Mouse (Mus musculus): ENCODE measurements around the gene Xbp1. TPM values are rescaled to one million over a fixed set of nuclear protein-coding genes. Genes with fewer than 3 reads are reported as not detected.
"Not testable (repeated sequence)": the region's sequence is repeated elsewhere in the genome, so short reads cannot be mapped to it uniquely, and the experiment has no call there.

The Xbp1 gene
- polyA plus RNA-seq, 1 experiment, result 52.1 TPM

DNA sequence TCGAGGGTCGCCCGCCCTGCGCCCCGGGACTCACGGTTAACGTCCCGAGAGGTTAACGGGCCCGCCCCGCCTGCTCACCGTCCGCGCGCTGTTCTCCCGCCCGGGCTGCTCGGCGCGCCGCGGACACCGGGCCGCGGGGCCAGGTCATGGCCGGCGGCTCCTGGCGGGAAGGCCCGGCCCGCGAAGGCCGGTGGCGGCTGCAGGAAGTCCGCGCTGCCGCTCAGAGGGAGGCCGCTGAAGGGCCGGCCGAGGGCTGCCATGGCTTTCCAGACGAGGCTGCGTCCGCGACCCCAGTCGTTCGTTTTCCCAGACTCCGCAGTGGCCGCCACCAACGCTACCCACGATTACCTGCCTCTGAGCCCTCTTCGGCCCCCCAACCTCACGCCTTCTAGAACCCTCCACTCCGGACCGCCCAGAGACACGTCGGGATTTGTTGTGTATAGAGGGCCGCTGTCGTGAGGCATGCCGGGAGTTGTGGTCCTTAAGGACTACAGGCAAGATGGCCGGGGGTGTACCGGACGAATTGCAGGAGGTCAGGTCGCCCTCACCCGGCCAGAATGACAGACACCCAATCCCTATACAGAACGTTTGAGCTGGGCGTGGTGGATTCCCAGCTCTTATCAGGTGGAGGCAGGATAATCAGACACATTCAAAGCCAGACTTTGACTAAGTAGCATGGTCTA, 21.5 kb downstream of the Xbp1 start, which contains the start of gene Ccdc117:
Gene Ccdc117, minus strand, starts transcription at position 389 of the 683 bp plus-strand sequence.
- Histone ChIP-seq H3K4me1 (ENCODE audit: control insufficient read depth, insufficient read depth, low read length) (peaks cover 3% of the 10 kb centered on the region; the same call in 1 of the 2 replicates), H3K27ac (ENCODE audit: control insufficient read depth, insufficient read depth, low read depth, low read length, poor library complexity) (peak within 1 kb of the TSS; percentile 80), H3K4me3 (replicated peaks; ENCODE audit: control insufficient read depth, low read depth, low read length) (peak within 1 kb of the TSS; percentile 86)
- TF ChIP-seq CTCF (IDR thresholded peaks at IDR 0.05; ENCODE audit: control insufficient read depth, insufficient read depth, low read length) (peak; percentile 52), POLR2A (IDR thresholded peaks at IDR 0.05; ENCODE audit: borderline replicate concordance, control insufficient read depth, low read depth, low read length) (peak; percentile 89; the same call in 1 of the 2 replicates)
- under 1% methylated on average over 58 of the region's 65 CpGs for WGBS

DNA sequence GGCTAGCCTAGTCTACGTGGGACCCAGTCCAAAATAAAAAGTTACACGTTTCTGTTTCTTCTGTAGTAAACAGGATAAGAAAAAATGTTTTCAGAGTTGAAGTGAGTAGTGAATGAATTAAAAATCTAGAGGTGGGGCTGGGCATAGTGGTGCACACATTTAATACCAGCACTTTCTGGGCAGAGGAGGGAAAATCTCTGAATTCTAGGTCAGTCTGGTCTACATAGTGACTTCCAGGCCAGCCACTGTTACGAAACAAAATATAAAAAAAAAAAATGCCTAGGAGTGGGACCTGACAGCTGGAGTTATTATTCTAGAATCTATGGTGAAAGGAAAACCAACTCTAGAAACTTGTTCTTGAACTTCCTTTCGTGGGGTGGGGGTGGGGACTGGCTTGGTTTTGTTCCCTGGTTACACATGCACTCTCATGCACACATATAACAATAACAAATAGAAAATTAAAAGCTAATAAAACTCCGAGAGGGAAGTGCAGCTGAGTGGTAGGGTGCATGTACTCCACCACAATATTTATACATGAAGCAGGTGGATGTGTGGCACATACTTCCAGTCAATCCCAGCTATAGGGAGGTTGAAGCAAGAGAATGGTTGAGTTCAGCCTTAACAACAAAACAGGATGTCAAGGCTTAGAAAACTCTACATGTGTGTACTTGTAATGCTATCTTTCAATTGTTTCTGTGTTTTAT, 22.2 kb downstream of the Xbp1 start:
- WGBS, result 24% methylated on average over 5 of the region's 5 CpGs
- TF ChIP-seq POLR2A (IDR thresholded peaks at IDR 0.05; ENCODE audit: borderline replicate concordance, control insufficient read depth, low read depth, low read length), result no peak
- no peak for TF ChIP-seq CTCF (IDR thresholded peaks at IDR 0.05; ENCODE audit: control insufficient read depth, insufficient read depth, low read length)
- peaks cover 3% of the 10 kb centered on the region; the same call in 1 of the 2 replicates for H3K4me1 ChIP-seq (ENCODE audit: control insufficient read depth, insufficient read depth, low read length)
- H3K4me3 ChIP-seq (replicated peaks; ENCODE audit: control insufficient read depth, low read depth, low read length), result peak overlapping the region; percentile 86
- H3K27ac ChIP-seq (ENCODE audit: control insufficient read depth, insufficient read depth, low read depth, low read length, poor library complexity), result no peak overlapping the region

DNA sequence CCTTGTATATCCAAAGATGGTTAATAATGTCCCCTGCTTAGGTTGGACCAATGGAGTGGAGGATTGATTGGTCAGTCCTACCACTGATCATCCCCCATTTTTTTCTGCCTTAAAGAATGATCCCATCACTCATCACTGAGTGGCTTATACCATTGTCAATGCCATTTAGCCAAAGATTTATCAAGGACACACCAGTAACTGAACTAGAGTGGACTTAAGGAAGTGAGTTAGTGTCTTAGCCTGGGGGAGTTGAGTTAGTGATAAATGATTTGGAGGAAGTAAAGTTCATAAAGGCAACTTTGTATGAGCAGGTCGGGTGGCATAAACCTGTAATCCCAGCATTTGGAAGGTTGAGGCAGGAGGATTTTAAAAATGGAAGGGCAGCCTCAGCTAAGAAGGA, 22.8 kb downstream of the Xbp1 start:
- no peak overlapping the region for H3K4me3 ChIP-seq (replicated peaks; ENCODE audit: control insufficient read depth, low read depth, low read length)
- peaks cover 3% of the 10 kb centered on the region; the same call in 1 of the 2 replicates for H3K4me1 ChIP-seq (ENCODE audit: control insufficient read depth, insufficient read depth, low read length)
- 57% methylated on average over 1 of the region's 1 CpGs for WGBS
- TF ChIP-seq POLR2A (IDR thresholded peaks at IDR 0.05; ENCODE audit: borderline replicate concordance, control insufficient read depth, low read depth, low read length) (no peak), CTCF (IDR thresholded peaks at IDR 0.05; ENCODE audit: control insufficient read depth, insufficient read depth, low read length) (no peak)
- no peak overlapping the region for H3K27ac ChIP-seq (ENCODE audit: control insufficient read depth, insufficient read depth, low read depth, low read length, poor library complexity)

DNA sequence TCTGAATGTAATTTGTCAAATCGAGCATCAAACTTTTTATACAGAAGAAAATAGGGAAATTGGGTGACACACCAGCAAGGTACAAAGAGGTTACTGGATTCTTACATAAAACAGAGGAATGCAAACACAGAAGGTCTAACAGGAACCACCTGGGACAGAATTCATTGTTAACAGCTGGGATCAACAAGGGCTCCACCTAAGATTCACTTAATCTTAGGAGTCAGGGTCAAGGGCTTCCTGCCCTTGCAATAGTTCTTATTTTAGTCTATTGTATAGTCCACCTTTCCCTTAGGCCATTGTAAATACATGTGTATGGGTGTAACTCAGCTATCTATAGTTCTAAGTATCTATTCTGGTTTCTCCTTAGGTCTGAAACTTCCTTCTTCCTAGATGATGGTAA, 24.2 kb downstream of the Xbp1 start:
- WGBS, result 85% methylated on average over 1 of the region's 1 CpGs
- not testable (repeated sequence) for H3K27ac ChIP-seq (ENCODE audit: control insufficient read depth, insufficient read depth, low read depth, low read length, poor library complexity); H3K4me1 ChIP-seq (ENCODE audit: control insufficient read depth, insufficient read depth, low read length); H3K4me3 ChIP-seq (replicated peaks; ENCODE audit: control insufficient read depth, low read depth, low read length)

DNA sequence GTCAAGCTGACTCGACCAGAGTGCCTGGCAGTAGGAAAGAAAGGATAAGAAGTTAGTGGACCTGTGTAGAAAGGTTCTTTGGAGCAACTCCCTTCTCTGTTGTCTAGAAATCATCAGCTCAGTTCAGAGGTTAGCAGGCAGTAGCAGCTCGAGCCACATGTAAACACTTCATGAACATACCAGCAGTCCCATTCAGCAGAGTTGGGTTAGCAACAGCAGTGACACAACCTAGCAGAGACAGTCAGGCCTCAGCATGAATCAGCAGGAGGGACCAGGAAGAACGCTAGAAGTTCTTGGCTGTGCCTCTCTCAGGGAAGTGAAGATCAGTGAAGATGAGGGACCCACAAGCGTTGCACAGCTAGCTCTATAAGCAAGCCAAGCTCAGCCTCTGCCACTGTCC, 25.0 kb downstream of the Xbp1 start:
- no peak overlapping the region for H3K27ac ChIP-seq (ENCODE audit: control insufficient read depth, insufficient read depth, low read depth, low read length, poor library complexity)
- no peak for TF ChIP-seq CTCF (IDR thresholded peaks at IDR 0.05; ENCODE audit: control insufficient read depth, insufficient read depth, low read length)
- TF ChIP-seq POLR2A (IDR thresholded peaks at IDR 0.05; ENCODE audit: borderline replicate concordance, control insufficient read depth, low read depth, low read length), result no peak
- H3K4me3 ChIP-seq (replicated peaks; ENCODE audit: control insufficient read depth, low read depth, low read length), result no peak overlapping the region
- WGBS, result 59% methylated on average over 4 of the region's 4 CpGs
- H3K4me1 ChIP-seq (ENCODE audit: control insufficient read depth, insufficient read depth, low read length), result peaks cover under 1% of the 10 kb centered on the region; the same call in 1 of the 2 replicates

DNA sequence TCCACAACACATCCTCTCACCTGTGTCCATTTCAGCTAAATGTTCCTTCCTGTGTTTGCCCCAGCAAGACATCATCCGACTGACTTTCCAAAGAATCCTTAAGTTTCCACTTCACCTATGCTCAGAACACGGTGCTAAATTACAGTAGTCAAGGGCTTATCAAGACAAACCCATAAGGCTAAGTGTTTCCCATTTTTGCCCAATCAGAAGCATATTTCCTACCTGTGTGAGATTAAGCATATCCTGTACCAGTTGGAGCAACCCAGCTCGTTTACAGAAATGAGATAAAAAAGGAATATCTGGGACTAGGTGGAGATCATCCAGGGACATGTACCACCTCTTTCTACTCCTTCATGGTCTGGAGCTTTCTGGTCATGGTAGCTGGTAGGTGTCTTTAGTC, 26.2 kb downstream of the Xbp1 start:
- TF ChIP-seq CTCF (IDR thresholded peaks at IDR 0.05; ENCODE audit: control insufficient read depth, insufficient read depth, low read length) (no peak), POLR2A (IDR thresholded peaks at IDR 0.05; ENCODE audit: borderline replicate concordance, control insufficient read depth, low read depth, low read length) (no peak)
- 58% methylated on average over 3 of the region's 3 CpGs for WGBS
- no peaks in the 10 kb centered on the region; the same call in 1 of the 2 replicates for H3K4me1 ChIP-seq (ENCODE audit: control insufficient read depth, insufficient read depth, low read length)
- H3K4me3 ChIP-seq (replicated peaks; ENCODE audit: control insufficient read depth, low read depth, low read length), result no peak overlapping the region
- no peak overlapping the region for H3K27ac ChIP-seq (ENCODE audit: control insufficient read depth, insufficient read depth, low read depth, low read length, poor library complexity)

DNA sequence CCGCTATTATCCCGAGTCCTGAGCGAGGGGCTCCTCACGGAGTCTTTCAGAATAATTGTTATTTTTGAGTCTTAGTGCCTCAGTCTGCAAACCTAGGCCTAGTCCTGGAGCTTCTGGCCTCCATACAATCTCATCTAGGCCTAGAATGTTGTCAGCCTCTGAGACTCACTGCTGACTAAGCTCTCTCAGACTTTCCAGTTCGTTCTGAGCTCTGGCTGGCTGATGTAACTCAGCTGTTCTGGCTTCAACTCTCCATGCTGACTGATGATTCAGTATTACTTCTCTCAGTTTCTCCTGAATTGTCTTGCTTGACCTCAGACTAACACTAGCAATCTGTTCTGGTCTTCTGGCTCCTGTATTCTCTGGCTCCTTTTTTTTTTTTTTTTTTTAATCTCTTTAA, 31.0 kb downstream of the Xbp1 start:
- TF ChIP-seq POLR2A (IDR thresholded peaks at IDR 0.05; ENCODE audit: borderline replicate concordance, control insufficient read depth, low read depth, low read length) (no peak), CTCF (IDR thresholded peaks at IDR 0.05; ENCODE audit: control insufficient read depth, insufficient read depth, low read length) (no peak)
- Histone ChIP-seq H3K27ac (ENCODE audit: control insufficient read depth, insufficient read depth, low read depth, low read length, poor library complexity) (no peak overlapping the region), H3K4me1 (ENCODE audit: control insufficient read depth, insufficient read depth, low read length) (no peaks in the 10 kb centered on the region), H3K4me3 (replicated peaks; ENCODE audit: control insufficient read depth, low read depth, low read length) (no peak overlapping the region)
- 87% methylated on average over 5 of the region's 5 CpGs for WGBS

DNA sequence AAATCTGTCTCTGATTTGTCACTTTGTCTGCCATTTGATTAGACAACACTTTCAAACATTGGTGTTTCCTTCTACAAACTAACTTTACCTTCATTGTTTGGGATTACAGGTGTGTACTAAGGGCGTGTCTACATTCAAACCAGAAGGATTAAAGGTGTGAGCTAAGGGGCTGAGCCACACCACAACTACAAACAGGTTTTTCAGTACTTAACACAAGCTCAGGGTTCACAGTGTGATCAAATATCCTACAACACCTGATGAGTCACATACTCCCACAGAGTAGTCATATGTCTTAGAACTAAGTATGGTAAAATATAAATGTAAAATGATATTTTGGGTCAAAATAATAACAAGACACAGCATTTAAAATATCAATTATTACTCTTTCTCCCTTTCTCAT, 31.5 kb downstream of the Xbp1 start:
- no peak overlapping the region for H3K4me3 ChIP-seq (replicated peaks; ENCODE audit: control insufficient read depth, low read depth, low read length)
- TF ChIP-seq POLR2A (IDR thresholded peaks at IDR 0.05; ENCODE audit: borderline replicate concordance, control insufficient read depth, low read depth, low read length), result no peak
- TF ChIP-seq CTCF (IDR thresholded peaks at IDR 0.05; ENCODE audit: control insufficient read depth, insufficient read depth, low read length), result no peak
- H3K27ac ChIP-seq (ENCODE audit: control insufficient read depth, insufficient read depth, low read depth, low read length, poor library complexity), result no peak overlapping the region
- WGBS, result 76% methylated on average over 1 of the region's 1 CpGs
- H3K4me1 ChIP-seq (ENCODE audit: control insufficient read depth, insufficient read depth, low read length), result no peaks in the 10 kb centered on the region
